Mouse (Mus musculus) frontal cortex, adult 2 months (tissue): Measurements from ENCODE around the gene Sdhc. TPM values are rescaled to one million over a fixed set of nuclear protein-coding genes. Genes with fewer than 3 reads are reported as not detected.

Experiments
- DNase-seq, 2 experiments: peaks; one replicate each; pipeline ENCODE4 v3.0.0; 2022; ENCODE audit warnings: low spot score in 1 of 2; ENCODE audit errors: extremely low spot score in 1 of 2
- polyA plus RNA-seq: library from polyadenylated mRNA; depleted of rRNA; stranded (reverse); fragments of >200 nt; gene quantifications from 2 replicates; pipeline ENCODE4 v1.2.3, GENCODE M21; 2012; rRNA removed

The Sdhc gene
- 206 and 256 TPM in 2 replicates for polyA plus RNA-seq

- peak; percentile 91 to 97 for DNase-seq
Measured at GRCm38 (mm10) chr1:171149974-171150760, at the start of gene Sdhc, which contains the start of gene Mpz. Gene Sdhc, minus strand, starts transcription at chr1:171150603. Gene Mpz, plus strand, starts transcription at chr1:171150711.

DNA sequence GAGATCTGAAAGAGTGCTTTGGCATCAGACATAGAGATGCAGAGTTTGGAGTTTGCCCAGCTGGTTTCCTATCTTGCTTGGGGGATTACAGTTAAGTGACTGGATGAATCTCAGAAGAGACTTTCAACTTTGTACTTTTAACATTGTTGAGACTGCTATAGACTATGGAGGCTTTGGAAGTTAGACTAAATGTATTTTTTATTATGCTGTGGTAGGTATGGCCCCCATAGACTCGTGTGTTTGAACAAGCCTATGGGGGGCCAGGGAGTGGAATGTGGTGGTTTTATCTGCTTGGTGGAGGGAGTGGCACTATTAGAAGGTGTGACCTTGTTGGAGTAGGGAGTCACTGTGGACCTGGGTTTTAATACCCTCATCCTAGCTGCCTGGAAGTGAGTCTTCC lies 49.1 kb upstream of the Sdhc start:
- DNase-seq: no peak

- DNase-seq: peak; percentile 41 to 75
Measured at GRCm38 (mm10) chr1:171195887-171196397, 45.5 kb upstream of the Sdhc start, which contains the start of gene Pcp4l1. Gene Pcp4l1, minus strand, starts transcription at chr1:171196268.

DNA sequence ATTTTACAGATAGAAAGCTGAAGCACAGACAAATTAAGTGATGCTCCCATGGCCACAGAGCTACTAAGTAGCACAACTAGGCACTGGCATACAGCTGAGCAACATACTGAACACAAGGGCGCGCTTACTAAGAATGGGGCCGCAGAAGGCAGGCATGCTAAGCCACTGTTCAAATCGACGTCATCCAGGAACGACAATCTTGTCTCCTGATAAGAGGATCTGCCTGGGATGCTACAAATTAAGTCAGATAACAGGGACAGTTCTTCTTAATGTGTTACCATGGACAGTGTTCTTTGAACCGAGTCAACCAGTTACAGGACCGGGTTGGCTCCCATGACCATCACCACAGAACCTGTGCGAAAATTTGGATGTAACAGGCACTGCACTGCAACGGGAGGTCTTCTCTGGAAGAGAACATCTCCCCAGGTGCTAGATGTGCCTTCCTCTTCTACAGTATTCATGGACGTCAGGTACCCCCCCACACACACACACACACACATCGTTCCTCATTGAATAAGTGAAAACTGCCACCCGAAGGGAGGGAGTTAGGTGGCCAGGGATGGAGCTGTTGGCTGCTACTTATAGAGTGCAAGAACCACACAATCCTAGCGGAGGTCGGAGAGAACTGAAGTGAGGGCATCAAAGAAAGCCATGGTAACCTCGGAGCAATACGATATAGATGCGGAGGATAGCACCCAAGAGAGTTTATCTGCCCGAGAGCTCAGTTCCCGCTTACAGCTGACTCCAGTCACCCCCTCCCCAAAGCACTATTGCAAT lies 44.8 kb upstream of the Sdhc start:
- no peak for DNase-seq

DNA sequence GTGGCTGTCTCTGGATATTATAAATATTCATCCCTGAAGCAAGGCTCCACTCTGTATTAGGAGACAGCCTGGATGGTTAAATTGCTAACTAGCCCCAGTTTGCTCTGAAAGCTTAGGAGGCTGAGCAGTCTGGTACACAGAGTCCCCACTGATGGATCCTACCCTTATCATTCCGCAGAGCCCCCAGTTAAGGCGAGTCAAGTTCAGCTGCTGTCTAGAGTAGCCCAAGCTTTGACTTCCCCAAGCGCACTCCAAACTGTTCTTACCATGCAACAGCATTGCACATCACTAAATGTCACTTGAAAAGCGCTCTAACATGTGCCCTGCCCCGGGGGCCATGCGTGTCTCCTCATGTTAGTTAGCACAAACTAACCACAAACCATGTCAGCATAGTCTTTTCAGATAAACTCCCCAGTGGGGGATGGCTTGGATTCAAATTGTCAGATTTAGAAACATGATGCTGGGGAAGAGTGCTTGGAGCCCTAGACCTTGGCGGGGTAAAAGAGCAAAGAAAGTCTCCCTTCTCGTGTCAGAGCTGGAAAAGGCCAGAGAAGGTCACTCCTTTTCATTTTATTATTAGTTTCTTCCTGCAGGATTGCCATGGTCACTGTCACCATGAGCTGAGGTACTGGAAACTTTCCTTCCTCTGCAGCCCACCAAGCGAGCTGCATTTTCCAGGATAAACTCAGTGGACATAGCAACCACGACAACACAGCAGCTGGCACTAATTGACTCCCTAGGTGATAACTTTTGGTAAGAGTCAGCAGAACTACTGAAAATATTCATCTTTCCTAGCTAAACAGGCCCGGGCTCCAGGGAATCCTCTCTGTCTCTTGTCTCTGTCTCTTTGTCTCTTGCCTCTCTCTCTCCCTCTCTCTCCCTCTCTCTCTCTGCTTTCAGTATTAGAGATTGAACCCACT lies 43.8 kb upstream of the Sdhc start:
- DNase-seq: no peak

DNA sequence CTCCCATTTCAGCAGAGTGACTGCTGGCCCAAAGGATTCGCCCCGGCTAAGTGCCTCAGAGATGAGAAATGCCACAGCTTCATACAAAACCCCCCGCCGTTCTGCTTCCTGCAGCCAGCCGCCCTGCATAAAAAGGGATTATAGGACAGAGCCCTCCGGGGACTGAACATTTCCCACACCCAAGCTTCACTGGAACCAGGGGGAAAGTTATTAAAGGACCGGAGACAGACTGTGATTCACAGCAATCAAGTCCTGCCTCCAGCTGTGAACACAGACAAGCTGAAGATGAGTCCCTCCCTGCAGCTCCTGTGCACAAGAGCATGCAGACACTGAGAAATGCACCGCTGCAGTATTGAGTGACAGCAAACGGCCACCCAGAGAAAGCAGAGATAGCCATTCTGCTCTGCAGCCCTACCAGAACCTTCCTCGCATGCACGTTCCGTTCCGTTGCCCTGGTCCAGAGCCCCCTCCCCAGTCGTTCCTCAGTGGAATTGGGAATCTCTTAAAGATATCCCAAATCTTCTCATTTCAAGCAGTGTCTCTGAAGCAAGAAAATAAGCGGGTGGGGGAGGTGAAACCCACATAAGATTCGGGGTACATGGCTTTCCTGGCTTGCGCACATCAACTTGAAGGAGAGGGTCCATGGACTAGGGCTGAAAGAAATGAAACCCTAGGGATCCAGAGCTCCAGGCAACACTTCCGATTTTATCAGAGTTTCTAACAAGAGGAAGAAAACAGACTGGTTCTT lies 42.9 kb upstream of the Sdhc start:
- no peak for DNase-seq

- DNase-seq: peak in 1 of 2 experiments; percentile 39
Measured at GRCm38 (mm10) chr1:171192283-171192682, 41.9 kb upstream of the Sdhc start.

DNA sequence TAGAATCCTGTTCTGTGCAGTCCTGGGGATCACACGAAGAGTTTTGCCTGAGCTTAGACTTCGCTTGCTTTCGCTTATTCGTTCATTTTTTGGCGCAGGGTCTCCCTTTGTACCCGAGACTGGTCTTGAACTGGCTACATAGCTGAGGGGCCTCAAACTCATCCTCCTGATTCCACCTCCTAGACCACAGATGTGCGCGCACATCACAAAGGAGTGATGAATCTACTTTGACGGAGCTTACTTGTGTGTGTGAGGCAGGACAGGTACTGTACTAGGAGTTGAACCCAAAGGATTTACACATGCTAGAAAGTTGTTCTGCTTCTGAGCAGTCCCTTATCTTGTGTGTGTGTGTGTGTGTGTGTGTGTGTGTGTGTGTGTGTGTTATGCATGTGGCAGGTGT lies 40.4 kb upstream of the Sdhc start:
- no peak for DNase-seq

DNA sequence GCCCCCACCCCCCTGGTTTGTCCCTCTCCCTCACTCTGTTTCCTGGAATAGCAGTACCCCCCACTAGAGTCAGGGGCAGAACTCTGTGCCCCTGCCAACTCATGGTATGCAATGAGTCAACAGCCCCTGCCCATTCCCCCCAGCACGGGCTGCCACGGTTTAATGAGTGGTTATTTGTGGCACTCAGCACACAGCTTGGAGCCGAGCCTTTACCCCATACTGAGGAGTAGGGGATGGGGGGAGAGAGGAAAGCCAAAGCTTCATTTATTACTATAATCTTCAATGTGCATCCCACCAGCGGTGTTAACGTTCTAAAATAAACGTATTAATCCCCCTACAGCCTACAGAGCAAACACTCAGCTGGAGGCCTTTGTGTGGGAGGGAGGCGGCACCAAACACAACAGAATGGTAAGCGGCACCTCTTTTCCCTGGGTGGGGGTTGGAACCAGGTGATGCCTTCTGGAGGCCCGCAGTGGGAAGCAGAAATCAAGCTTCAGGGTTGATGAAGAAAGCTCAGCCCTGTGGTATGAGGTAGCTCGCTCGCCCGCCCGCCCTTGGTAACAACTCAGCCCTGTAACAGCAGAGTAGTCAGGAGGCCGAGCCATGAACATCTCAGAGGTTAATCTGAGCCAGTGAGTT lies 39.2 kb upstream of the Sdhc start:
- DNase-seq: no peak

GRCm38 (mm10) chr1:171189046-171189445 lies 38.6 kb upstream of the Sdhc start:
- no peak for DNase-seq

DNA sequence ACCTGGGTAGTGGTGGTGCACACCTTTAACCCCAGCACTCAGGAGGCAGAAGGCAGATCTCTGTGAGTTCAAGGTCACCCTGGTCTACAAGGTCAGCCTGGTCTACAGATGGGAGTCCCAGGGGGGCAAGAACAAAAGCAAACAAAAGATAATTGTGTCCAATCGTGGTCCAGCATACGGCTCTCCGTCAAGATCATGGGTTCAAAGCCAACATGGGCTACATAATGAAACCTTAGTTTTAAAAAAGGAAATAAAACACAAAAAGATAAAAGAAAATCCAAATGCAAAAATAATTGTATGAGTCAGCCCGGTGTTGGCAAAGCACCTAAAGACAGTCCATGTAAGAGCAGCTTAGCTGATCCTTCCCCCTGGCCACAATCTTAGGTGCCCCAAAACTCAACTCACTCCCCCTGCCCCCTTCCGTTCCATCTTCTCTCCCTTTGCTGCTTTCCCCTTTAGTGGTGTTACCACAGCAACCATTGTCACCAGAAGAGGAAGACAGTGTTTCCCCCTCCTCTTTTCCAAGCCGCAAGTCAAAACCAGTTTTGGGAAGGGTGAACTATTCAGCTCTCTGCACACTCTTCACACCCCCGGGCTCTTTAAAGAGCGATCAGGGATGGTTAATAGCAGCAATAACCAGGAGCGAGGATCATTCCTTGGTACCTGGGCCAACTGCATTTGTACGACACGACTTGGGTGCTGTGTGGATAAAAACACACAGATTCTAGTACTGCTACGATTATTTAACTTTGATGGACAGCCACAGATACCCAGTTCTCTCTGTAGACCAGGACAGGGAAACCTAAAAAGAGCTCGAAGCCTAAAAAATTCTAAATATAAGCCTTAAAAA lies 37.7 kb upstream of the Sdhc start:
- DNase-seq: no peak

DNA sequence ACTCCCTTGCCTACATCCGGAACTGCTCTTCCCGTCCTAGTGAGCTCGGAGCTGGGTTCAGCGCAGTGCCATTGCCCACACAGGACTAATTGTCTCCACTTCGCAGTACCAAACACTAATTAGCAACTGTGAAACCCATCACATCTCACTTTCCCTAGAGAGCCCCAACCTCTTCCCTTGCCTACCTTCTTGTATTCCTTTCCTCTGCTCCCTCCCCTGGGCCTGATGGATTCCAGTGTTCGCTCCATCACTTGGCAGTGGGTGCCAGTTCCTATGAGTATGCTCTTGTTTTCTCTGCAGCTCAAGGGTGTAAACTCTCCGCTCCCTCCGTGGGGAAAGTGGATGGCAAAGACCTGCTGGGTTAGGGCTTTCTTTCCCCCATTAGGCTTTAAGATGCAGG lies 35.3 kb upstream of the Sdhc start:
- DNase-seq: no peak

- DNase-seq: no peak
Measured at GRCm38 (mm10) chr1:171184314-171184713, 33.9 kb upstream of the Sdhc start.

- DNase-seq: no peak
Measured at GRCm38 (mm10) chr1:171183620-171184019, 33.2 kb upstream of the Sdhc start.

DNA sequence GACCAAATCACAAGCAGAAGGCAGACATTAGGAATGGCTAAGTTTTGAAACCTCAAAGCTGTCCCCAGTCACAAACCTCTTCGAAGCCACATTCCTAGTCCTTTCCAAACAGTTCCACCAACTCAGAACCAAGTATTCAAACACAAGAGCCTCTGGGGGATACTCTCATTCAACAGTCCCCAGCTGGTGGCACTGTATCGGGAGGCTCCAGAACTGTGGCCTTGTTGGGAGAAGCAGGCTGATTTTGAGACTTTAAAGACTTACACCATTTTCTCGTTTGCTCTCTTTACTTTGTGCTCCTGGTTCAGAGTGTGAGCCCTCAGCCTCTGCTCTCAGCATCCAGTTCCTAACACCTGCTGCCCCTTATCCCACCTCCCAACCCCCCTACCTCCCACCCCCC lies 32.6 kb upstream of the Sdhc start:
- no peak for DNase-seq

DNA sequence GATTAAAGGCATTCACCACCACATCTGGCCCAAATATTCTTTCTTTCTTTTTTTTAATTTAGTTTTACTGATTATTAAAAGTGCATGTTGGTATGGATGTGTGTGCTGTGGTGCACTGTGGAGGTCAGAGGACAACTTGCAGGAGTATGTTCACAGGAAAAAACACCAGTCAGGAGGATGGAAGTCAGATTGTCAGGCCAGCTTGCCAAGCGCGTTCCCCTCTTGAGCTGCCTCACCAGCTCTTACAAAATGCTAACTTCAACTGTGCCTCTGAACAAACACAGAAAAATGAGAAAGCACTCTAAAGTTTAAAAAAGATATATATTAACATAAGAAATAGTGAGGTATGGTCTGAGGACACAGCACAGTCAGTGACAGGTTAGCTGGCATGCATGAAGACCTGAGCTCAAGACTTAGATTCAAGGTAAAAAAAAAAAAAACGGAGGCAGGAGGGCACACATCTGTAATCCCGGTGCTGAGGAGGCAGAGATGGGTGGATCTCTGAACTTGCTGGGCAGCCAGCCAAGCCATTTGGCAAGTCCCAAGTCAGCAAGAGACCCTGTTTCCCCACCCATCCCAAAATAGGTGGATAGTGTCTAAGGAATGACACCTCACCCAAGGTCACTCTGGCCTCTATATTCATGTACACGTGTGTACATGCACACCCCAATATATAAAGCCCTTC lies 29.2 kb upstream of the Sdhc start:
- DNase-seq: no peak

DNA sequence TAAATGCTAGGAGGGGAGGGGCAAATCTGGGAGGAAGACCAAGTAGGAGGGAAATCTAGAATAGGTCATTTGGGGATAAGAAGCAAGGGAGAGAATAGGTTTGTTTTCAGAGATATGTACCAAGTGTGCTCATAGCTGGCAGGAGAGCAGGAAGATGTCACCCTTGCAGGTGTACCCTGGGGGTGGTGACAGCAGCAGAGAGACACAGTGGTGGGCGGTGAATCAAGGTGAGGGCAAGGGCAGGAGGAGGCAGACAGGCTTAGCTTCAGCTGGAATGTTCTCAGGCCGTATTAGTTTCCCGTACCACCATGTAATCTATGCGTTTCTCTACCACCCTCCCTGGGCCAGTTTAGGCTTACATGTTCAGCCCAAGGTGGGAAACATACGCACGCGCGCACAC lies 22.4 kb upstream of the Sdhc start:
- DNase-seq: no peak

- DNase-seq: no peak
Measured at GRCm38 (mm10) chr1:171171138-171171537, 20.7 kb upstream of the Sdhc start.
